Mouse (Mus musculus) heart, postnatal 25 days (tissue): ENCODE data around the gene Vmn2r62. TPM values are rescaled to one million over a fixed set of nuclear protein-coding genes. Genes with fewer than 3 reads are reported as not detected.
"Not testable (repeated sequence)": the region's sequence is repeated elsewhere in the genome, so short reads cannot be mapped to it uniquely, and the experiment has no call there.

Experiments used
- DNase-seq: peaks from one replicate; pipeline ENCODE4 v3.0.0; 2022; ENCODE audit warnings: low spot score
- intact Hi-C: fragments of 180-260 bp; cut with DNase I; formaldehyde crosslinking; loops from one replicate; pipeline ENCODE4 v1.15.1; 2025
- total RNA-seq, 2 experiments: library from RNA; stranded (reverse); gene quantifications; 2 replicates each; pipeline ENCODE4 v1.2.3; 2021

Vmn2r62 gene
- total RNA-seq, result not detected

DNA sequence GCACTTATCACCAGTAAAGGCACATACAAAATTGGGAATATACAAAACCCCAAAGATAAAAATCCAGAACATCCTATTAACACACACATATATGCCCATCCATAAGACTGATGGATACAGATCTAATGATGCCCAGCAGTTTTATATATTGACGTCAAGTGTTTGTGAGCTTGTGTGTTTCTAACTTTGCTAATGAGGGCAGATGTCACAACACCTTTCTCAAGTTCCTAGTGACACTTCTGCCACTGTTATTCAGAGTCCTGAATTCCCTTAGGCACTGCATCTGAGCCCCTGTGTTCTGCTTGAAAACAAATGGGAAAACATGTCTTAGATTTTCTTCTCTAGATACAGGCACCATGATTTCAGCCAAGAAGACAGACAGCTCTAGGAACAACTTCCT, at the start of gene Vmn2r62:
TSS of gene Vmn2r62 (minus strand) at position 101 of the 400 bp plus-strand sequence.
- DNase-seq, intact Hi-C loops: not testable (repeated sequence)

DNA sequence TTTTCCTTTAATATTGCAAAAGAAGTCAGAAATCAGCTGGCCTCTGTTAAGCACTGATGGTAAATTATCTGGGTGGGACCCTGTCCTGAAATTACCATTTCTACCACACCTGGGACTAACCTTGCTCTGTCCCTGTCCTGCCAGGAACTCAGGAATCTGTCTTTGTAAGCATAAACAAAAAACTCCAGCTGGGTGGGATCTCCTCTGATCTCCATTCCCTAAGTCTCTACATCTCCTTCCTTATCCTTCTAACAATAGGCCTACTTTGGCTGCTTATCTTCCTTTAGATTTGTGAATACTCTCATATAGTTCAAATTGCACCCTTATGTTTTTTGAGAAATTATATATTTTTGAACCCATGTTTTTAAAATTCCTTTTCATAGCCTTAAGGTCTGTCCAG, 45.0 kb upstream of the Vmn2r62 start:
- DNase-seq, intact Hi-C loops: not testable (repeated sequence)

DNA sequence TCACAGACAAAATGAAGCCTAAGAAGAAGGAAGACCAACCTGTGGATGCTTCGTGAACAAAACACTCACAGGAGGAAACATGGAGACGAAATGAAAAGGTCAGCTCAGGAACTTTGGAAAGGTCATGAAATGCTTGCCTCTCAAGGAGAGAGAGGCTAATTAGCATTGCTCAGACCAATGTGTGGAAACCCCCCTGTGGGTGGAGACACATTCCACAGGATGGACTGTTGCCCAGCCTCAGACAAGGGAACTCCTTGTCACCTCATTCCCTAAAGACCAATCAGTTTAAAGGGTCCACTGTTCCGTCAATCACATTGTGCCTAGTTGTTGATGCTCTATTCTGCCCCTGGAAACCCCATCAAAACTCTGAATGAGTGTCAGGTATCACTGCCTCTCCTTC, 38.9 kb upstream of the Vmn2r62 start:
- DNase-seq, result no peak
- intact Hi-C loops, result no loop called here

DNA sequence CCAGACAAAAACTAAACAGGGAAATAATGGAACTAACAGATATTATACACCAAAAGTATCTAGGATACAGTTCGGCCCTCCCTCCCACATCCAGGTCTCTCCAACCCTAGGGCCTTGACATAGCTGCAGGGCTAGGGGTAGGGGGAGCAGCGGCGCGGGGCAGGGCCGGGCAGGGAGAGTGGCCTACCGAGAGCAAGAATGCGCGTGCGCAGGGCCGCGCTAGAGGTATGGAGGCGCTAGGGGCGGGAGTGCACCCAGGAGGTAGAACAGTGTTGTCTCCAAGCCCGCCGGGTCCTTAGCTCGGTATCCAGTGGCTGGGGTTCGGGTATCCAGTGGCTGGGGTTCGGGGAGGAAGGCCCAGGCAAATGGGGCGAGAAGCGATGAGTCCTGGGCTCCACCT, 43.5 kb downstream of the Vmn2r62 start:
- intact Hi-C loops, result no loop called here
- no peak for DNase-seq

DNA sequence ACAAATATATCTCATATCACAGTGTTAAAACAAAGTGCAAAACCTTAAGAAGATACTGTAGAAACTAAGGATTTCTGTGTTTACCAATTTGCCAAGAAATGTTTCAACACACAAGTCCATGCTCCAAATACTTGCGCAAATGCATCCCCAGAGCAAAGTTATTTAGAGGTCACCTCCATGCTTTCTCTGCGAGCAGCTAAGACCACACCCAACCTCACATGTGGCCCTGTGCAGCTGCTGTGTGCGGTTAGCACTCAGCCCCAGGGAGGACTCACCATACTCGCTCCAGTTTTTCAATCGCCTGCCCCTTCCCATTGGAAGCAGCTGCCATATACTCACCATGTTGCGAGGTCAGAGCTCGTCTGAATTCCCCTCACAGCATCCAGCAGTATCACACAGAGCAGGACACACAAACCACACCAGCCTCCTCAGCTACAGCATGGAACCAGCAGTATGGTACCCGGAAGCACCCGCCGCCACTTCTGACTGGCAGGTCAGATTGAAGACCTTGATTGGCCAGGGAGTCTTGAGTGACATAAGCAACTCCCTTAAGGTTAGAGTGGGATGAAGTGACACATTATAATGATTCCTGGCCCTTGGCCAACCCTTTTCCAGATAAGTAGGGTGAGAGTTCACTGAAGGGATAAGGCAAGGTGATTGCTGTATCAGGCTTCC, 54.7 kb downstream of the Vmn2r62 start:
- no peak for DNase-seq
- intact Hi-C loops, result no loop called here

DNA sequence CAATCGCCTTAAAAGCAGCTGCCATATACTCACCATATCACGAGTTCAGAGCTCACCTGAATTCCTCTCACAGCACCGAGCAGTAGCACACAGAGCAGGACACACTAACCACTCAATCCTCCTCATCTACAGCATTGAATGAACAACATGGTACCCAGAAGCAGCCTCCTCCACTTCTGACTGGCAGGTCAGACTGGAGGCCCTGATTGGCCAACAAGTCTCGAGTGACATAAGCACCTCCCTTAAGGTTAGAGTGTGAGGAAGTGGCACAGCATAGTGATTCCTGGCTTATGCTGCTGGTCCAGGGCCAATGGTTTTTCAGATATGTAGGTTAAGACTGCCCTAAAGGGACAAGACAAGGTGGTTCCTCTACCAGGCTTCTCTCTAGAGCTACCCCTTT, 66.4 kb downstream of the Vmn2r62 start, which contains the start of gene Gm17067:
TSS of gene Gm17067 (minus strand) at position 101 of the 400 bp plus-strand sequence.
- DNase-seq, intact Hi-C loops: not testable (repeated sequence)

Other genes with a start within 250 kb of the Vmn2r62 start
- gene Gm21028, start 214.9 kb downstream of the Vmn2r62 start, total RNA-seq, result not detected
- gene Zfp977, start 201.0 kb downstream of the Vmn2r62 start, total RNA-seq, result under 1 TPM; 0.47 to 0.48 TPM
- gene Zfp976, start 150.9 kb downstream of the Vmn2r62 start, total RNA-seq, result 1 to 10 TPM; 2.4 to 2.5 TPM
- 1 to 10 TPM; 4.0 to 5.4 TPM for gene Zfp975, start 100.8 kb downstream of the Vmn2r62 start, total RNA-seq
- not detected for gene Gm17067, start 66.5 kb downstream of the Vmn2r62 start, total RNA-seq
- under 1 TPM; 0.06 to 0.08 TPM for gene Gm2381, start 73.7 kb upstream of the Vmn2r62 start, total RNA-seq
- gene Vmn2r63, start 140.3 kb upstream of the Vmn2r62 start, total RNA-seq, result not detected
- not detected for gene Gm9268, start 225.2 kb upstream of the Vmn2r62 start, total RNA-seq